Mouse (Mus musculus): ENCODE measurements around the gene Ptpn22. TPM values are rescaled to one million over a fixed set of nuclear protein-coding genes. Genes with fewer than 3 reads are reported as not detected.

Ptpn22 gene
- total RNA-seq, 2 experiments from 2014 or later: 0.17 to 0.25 TPM

DNA sequence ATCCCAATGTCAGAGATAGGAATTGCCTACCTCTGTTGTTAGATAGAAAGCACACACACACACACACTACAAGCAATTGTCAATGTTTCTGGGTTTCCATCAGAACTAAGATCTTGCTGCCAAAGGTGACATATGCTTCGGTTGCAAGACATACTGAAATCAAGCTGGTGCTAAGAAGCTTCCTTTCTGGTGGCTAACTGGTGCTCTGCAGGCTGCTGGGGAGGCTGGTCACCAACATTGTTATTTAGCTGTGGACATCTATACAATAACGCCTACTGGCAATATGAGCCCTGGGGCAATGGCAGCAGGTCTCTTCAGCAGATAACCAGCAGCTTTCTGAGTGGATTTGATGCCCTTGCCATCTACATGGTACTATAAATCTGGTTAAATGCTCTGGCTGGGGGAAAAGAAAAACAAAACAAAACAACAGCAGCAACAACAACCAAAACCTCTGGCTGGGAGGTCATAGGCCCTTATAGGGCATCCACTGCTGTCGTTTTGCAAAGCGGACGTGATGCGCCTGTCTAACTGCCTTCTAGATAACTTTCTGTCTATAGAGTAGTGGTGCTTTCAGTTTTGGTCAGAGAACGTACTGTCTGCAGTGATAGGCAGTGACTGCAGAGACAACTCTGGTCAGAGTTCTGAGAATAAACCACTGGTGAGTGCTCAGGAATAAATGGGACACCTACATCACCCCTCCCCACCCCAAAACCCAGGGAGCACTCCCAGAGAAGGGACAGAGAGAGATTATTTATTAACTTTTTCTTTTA, 2.4 kb upstream of the Ptpn22 start:
- no peak for DNase-seq (ENCODE audit: low spot score)

DNA sequence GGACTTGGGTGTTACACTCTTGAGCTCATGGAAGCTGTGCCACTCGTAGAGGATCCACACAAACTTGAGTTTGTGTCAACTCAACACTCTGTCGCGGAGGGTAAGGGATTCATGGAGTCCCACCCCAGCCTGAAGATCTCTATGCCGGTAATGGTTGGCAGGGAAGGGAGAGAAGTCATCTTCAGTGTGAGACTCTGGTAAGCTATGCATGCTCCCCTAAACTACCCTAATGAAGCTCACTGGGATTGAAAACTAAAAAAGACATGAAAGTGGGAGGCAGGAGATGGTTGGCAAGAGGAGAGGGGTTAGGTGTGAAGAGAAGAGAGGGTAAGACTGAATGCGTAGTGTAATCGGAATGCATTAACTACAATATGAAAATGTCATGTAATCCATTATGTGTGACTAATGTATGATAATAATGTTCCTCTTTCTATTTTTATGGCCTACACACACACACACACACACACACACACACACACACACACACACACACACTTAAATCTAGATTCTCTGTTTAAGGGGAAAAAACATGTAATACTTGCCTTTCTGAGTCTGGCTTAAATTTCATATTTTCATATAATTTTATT, 1.5 kb upstream of the Ptpn22 start:
- DNase-seq (ENCODE audit: low spot score): no peak

DNA sequence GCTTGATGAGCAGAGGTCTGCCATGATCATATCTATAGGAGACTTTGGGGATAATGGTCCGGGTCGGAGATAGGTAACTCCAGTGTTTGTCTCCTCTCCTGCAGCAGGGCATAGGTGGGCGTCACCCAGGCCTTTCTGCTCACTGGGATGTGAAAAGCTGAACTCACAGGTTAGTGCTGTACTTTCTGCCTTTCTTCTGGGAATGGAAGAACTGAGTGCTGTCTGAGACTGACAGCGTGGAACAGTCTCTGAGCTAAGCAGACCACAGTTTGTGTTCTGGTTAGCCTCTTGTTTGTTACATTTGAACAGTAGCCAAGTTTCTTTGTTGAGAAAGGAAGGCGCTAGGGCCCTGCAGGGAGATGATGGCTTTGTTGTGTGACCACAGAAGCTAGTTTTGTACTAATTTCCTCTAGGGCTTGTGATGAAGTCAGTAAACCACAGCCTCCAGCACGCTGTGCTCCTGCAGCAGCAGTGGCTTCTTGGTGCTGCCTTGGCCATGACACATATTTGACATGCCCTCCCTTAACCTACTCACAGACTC, 326 bp downstream of the Ptpn22 start:
- DNase-seq (ENCODE audit: low spot score): peak; percentile 4

DNA sequence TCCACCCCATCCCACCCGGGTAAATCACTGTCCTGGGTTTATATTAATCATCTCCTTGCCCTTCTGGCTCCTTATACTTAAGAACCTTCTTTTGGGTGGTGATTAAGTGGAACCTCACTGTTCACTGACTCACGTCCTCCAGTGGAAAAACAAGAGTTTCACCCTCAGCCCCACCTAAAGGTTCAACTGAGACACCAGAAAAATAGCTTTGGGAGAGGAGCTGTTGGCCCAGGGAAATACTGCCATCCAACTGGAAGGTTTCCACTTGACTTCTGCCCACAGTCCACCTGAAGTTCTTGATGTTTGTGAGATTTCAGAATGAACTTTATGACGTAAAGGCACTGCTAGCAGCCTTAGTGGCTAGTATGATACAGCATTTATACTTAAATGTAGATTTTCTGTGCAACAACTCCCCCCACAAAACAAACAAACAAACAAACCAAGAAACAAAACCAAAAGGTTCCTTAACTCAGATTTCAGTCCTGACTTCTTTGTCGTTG, 3.2 kb downstream of the Ptpn22 start:
- no peak for DNase-seq (ENCODE audit: low spot score)

DNA sequence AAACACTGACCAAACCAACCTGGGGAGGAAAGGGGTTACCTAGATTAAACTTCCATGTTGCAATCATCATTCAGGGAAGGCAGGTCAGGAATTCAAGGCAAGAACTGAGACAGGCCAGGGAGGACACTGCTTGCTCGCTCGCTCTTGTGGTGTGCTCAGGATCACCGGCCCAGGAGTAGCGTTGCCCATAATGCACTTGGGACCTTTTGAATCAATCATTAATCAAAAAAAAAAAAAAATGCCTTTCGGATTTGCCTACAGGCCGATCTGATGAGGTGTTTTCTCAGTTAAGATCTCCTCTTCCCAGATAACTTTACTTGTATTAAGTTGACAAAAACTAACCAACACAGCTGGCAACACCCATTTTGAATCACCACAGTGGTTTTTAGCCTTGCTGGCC, 4.6 kb downstream of the Ptpn22 start:
- DNase-seq (ENCODE audit: low spot score): no peak

DNA sequence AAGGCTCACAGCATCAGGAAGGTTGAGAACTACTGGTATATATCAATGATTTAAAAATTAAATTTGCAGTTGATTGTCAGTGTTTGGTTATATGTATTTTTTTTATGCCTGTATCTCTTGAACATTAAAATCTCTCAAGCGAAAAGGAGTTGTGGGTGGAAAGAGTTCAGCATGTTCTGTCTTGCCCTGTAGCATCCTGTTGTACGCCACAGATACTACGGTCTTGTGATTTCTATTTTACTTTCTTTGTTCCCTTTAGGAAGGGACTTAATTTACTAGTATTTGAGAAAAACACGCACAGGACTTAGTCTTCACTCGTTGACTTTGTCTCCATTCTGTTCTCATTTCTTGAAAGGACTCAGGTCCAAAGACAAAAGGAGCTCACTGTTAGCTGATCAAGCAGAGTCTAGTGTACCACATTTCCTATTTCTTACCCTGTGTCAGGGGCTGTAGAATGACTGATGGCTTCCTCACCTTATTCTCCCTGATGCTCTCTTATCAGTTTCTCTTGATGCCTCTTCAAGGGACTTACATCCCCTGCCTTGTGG, 7.9 kb downstream of the Ptpn22 start:
- no peak for DNase-seq (ENCODE audit: low spot score)

DNA sequence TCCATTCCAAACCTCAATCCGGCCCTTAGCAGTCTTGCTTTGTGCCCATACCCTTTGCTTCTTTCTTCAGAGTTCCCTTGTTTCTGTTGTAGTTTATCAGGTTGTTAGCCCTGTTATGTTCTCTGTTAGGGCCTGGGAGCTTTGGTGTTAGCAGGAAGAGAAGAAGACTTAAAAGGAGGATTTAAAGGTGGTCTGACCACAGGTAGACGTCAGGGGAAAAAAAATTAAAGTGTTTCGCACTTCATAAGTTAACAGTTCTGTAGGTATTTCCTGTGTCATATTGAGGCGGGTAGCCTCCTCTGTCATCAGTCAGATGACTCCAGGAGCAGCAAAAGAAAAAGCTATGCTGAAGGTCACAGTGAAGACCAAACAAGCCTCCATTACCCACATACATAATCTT, 8.4 kb downstream of the Ptpn22 start:
- DNase-seq (ENCODE audit: low spot score): no peak

DNA sequence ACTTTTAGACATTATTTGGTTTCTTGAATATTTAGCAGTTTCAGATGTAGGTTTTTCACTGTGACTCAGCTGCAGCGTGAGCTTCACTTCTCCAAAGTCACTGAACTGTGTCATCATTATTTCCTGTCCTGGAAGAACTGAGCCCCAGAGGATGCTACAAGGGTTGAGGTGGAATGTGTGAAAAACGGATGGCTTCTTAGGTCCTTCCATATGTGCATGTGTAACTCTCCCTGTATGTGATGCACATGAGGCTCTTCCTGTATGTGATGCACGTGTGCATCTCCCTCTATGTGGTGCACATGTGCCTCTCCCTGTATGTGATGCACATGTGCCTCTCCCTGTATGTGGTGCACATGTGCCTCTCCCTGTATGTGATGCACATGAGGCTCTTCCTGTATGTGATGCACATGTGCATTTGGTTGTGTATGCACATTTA, 13.1 kb downstream of the Ptpn22 start:
- DNase-seq (ENCODE audit: low spot score): no peak

DNA sequence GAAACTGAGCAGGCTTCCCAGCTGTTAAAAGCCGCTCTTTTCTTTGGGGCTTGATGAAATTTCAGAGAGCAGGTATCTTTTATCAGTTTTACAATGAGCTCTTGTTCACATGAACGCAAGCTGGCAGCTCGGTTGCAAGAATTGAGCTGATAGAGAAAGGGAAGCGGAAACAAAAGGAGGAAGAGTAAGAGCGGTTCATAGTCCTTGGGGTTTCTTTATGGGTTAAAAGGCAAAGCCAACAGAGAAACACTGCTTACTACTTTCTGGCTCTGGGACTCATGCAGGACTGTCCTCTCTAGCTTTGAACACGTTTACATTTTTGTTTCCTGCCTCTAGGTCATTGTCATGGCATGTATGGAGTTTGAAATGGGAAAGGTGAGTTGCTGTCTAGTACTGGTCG, 14.7 kb downstream of the Ptpn22 start:
- DNase-seq (ENCODE audit: low spot score): no peak

DNA sequence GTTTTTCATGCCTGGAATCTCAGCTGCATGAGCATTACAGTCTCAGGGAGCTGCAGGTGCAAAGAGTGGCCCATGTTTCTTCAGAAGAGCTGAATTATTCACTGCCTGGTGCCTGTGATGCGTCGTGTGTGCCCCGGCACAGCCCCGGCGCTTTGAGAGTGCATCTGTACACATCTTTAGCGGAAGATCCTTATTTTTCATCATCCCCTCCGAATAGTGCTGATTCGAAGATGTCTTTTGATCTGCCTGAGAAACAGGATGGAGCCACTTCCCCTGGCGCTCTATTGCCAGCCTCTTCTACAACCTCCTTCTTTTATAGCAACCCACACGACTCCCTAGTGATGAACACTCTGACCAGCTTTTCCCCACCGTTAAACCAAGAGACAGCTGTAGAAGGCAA, 26.4 kb downstream of the Ptpn22 start:
- no peak for DNase-seq (ENCODE audit: low spot score)

DNA sequence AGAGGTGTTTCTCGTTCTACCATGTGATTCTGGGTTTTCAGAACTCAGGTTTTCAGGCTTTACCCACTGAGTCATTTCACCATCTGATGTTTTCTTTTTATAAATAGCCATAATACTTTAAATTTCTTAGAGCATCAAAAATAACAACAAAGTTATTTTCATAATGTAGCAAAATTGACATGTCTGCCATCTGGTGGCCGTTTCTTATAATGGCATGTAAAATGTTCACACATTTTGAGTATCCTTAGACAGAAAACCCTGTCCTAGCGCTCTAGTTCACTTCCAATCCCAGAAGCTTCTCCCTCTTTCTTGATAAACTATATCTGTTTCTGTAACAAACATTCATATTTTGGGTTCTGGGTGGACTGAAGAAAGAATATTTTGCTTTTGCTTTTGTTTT, 28.0 kb downstream of the Ptpn22 start:
- peak; percentile 45 for DNase-seq (ENCODE audit: low spot score)

DNA sequence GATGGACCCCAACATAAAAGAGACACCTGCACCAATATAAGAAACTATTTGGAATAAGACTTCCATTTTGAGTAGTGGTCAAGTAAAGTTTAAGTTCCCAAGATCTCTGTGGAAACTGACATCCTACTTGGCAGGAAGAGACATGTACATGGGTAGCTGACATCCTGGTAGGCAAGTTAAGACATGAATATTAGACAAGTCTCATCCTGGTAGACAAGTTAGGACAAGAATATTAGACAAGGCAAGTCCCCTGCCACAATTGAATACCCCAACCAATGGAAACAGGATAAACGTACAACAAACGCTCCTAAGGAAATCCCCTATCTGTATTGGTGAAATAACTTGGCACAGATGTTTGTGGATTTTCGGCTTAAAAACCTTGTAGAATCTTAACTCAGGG, 33.8 kb downstream of the Ptpn22 start:
- no peak for DNase-seq (ENCODE audit: low spot score)

DNA sequence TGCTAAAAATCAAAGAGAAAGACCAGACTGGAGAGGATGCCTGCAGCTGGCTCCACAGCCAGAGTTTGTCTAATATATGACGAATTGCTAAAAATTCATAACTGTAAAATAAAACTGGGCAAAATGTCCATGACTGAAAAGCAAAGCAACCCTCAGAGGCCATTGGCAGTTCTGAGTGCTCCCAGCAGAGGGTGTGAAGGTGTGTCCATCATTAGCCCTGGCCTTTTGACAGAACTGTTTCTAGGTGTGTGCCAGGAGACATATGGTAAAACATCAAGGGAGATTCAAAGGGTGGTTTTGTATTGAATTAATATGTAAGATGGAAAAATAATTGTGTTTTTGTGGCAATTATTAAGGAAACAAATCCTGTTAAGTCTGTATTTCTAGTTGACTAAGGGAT, 45.1 kb downstream of the Ptpn22 start:
- DNase-seq (ENCODE audit: low spot score): peak; percentile 30

DNA sequence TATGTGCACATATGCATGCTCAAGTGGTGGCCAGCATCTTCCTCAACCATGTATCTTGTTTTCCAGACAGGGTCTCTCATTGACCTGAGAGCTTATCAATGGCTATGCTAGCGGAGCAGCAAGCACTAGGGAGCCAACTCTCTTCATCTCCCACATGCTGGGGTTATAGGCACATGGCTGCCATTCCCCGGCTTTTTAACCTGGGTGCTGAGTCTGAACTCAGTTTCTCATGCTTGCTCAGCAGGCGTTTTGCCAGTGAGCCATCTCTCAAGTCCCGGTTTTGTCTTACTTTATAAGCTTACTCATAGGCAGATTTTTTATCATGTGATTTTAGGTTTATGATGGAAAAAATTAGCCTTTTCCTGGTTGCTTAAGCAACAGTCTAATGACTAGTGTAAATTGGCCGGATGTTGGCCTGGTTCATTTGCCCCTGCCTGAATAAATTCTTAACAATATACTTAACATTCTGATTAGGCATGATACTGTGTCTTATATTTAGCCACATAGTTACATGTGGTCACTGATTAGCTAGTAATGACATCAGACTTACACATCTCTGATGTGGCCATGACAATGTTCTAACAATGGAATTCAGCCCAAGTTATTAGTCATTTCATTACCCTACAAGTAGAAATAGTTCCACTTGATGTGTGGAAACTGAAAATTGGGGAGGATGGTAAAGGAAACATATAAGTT, 47.9 kb downstream of the Ptpn22 start:
- DNase-seq (ENCODE audit: low spot score): no peak

DNA sequence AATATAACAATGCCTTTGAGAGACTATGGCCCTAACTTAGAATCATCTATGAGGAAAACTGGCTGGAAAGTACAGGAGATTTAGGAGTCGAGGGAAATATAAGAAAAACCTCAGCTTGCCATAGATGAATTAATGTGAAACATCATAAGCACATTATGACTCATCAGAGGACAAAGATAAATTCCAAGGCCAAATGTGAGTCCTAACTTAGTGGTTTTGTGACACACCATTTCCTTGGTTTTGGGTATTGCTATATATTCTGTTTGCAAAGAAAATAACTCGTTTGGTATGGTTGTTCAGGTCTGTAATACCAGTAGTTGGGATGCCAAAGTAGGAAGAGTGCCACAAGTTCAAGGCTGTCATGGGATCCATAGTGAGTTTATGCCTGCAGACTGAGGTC, 49.2 kb downstream of the Ptpn22 start:
- DNase-seq (ENCODE audit: low spot score): no peak

DNA sequence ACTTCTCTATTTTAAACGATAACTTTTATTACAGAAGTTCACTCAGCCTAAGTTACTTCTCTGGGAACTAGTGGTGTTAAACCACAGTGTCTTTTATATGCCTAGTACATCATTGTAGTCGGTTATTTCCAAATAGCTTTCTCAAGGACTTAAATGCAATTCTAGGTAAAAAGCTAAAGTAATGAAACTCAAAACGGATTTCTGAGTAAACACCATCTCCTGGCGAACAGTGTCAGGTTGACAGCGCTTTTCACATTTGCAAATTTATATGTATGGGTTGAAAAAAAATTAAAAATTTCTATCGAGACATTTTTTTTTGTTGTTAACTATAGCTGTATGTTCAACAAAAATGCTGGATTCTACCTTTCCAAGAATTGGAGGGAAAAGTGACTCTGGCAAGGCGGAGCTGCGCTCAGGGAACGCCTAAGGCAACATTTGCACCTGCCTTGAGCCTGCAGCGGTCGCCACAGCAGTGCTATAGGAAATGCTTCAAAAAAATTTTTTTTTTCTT, 53.9 kb downstream of the Ptpn22 start:
- no peak for DNase-seq (ENCODE audit: low spot score)

DNA sequence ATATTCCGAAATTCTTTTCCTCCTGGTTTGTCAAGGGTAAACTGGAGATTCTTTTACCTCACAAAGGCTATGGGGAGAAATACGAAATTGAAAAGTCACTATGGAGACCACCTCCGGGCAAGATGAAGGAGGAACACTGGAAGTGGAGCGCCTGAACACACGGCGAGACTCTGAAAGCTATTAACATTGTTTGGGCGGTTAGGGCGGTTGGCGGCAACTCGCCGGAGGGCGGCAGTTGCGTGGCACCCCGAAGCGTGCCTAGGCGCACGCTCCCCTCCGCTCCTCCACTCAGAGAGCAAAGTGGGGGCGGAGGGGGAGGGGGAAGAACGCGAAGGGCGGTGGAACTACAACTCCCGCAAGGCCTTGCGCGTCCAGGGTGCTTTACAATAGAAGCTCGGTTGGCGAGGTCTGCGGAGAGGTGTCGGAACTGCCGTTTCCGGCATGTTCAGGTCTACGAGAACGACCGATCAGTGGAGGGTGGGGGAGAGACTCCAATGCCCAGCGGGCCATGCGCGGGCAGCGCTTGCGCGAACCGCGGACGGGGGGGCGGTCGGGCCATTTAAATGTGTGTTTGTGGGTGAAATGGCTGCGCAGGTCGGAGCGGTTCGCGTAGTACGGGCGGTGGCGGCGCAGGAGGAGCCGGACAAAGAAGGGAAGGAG, 54.5 kb downstream of the Ptpn22 start, which contains the start of gene Rsbn1:
Gene Rsbn1, plus strand, starts transcription at position 111 of the 660 bp plus-strand sequence.
- DNase-seq (ENCODE audit: low spot score): peak; percentile 97

DNA sequence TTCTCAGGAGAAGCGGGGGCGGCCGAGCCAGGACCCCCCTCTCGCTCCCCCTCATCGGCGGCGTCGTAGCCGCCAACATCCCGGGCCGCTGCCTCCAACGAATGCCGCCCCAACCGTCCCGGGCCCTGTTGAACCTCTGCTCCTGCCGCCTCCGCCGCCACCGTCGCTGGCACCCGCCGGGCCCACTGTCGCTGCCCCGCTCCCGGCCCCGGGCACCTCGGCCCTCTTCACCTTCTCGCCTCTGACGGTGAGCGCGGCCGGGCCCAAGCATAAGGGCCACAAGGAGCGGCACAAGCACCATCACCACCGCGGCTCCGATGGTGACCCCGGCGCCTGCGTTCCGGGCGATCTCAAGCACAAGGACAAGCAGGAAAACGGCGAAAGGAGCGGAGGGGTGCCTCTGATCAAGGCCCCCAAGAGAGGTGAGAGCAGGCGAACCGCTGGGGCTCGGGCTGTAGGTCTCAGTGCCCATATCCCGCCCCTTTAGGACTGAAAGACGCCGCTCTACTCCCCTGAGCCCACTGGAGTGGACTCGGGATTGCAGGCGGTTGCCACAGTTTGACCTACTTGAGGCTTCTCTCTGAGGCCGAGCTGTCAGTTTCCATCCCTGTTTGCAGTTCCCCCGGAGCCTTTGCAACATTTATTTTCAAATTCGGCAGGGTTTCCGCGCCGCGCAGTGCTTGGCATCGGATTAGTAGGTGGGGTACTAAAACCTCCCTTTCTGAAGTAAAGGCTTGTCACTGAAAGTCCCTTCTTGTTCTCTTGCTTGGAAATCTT, 55.3 kb downstream of the Ptpn22 start:
- DNase-seq (ENCODE audit: low spot score): peak; percentile 39

DNA sequence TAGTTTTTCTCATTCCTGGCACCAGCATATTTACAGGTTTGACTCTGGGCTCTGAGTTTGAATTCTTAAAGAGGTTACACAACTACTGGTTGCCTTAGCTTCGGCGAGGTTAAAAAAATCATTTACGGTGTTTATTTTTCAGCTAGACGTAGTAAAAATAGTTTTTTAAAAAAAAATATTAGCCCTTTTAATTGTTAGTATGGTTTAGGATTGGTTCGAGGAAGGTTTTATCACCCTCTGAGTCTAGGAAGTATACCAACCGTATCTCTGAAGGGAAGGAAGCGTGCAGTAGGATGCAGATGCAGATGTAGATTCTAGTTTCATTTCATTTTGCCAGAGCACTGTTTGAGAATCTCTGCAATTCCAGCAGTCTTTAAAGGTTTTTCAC, 55.9 kb downstream of the Ptpn22 start:
- DNase-seq (ENCODE audit: low spot score): no peak

DNA sequence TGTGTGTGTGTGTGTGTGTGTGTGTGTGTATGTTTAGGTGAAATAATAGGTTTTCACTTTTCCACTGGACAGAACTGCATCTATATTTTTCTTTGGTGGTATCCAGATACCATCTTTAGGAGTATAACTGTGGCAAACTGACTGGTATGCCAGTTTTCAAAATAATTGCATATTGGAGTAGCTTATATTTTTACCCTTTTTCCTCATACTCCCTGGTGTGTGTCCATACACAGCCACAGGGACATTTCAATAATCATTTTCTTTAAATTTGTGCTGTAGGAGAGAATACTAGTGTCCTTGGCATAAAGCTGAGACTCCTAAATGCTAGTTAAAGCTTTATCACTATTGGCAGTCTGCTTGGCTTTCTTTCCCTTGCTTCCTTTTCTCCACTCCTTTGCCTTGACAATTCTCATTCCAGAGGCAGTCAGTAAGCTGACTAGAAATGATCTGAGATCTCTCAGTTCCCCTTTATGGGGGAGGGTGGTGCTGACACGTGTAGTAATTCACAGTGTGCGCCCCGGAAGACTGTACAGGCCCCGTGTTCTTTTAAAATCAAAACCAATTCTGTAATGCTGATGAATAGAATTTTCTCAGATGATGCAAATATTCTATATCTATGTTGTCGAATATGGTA, 56.7 kb downstream of the Ptpn22 start:
- no peak for DNase-seq (ENCODE audit: low spot score)
